Mouse (Mus musculus) megakaryocyte, embryonic 14.5 days (primary cell): ENCODE results near the gene Bag2.

Experiments used
- FLI1 ChIP-seq: IDR thresholded peaks from 2 replicates; pipeline ENCODE4 v1.6.1; 2012; ENCODE audit warnings: low read length, inconsistent platforms, mixed read lengths
- GATA1 ChIP-seq: IDR thresholded peaks from 3 replicates; pipeline ENCODE4 v1.6.1; 2012; ENCODE audit warnings: mixed read lengths, low read length, inconsistent platforms, borderline replicate concordance

GRCm38 (mm10) chr1:33757033-33757413 is 572 bp downstream of the Bag2 start:
- TF ChIP-seq GATA1 (no peak), FLI1 (no peak)
